Mouse (Mus musculus) C2C12 (cell line): ENCODE measurements at regions not wholly inside any gene's neighbourhood (a gene's known extent, or its start where the extent isn't known, plus 50 kb on each side); places are given as distances from the start of the nearest gene placed in this dataset.

Experiments used
- H3K27me3 ChIP-seq: one replicate; pipeline ENCODE4 v1.6.1; 2011; ENCODE audit not compliant: control insufficient read depth, insufficient read depth, insufficient read length
- H3K36me3 ChIP-seq: one replicate; pipeline ENCODE4 v1.6.1; 2011; ENCODE audit not compliant: control insufficient read depth, insufficient read depth
- H3K4me3 ChIP-seq: one replicate; pipeline ENCODE4 v1.5.1; 2011; ENCODE audit warnings: mild to moderate bottlenecking, control low read depth; ENCODE audit not compliant: poor library complexity, insufficient read depth, severe bottlenecking
- H3K79me2 ChIP-seq: one replicate; pipeline ENCODE4 v1.6.1; 2011; ENCODE audit not compliant: control insufficient read depth, insufficient read depth
- H3K79me3 ChIP-seq: one replicate; pipeline ENCODE4 v1.6.1; 2011; ENCODE audit warnings: low read depth, control low read depth
- H3ac ChIP-seq: one replicate; pipeline ENCODE3; 2011; ENCODE audit warnings: low read depth; ENCODE audit not compliant: control insufficient read depth, insufficient read length
- CEBPB ChIP-seq: IDR thresholded peaks from one replicate; pipeline ENCODE4 v1.6.1; 2011; ENCODE audit warnings: low read depth, mild to moderate bottlenecking, control low read depth, moderate library complexity
- CTCF ChIP-seq: IDR thresholded peaks from one replicate; pipeline ENCODE4 v1.5.1; 2011; ENCODE audit not compliant: control insufficient read depth, insufficient read depth, insufficient read length
- FOSL1 ChIP-seq: IDR thresholded peaks from one replicate; pipeline ENCODE4 v1.8.0; 2011; ENCODE audit warnings: mild to moderate bottlenecking, low read length; ENCODE audit not compliant: poor library complexity, insufficient read depth, severe bottlenecking
- MAX ChIP-seq: IDR thresholded peaks from one replicate; pipeline ENCODE4 v1.6.1; 2011; ENCODE audit warnings: mild to moderate bottlenecking, control low read depth
- MYOD1 ChIP-seq: IDR thresholded peaks from one replicate; pipeline ENCODE4 v1.6.1; 2011; ENCODE audit warnings: low read depth; ENCODE audit not compliant: control insufficient read depth, insufficient read length
- MYOG ChIP-seq: IDR thresholded peaks from one replicate; pipeline ENCODE4 v1.6.1; 2011; ENCODE audit not compliant: control insufficient read depth, insufficient read length; ENCODE audit errors: extremely low read depth
- USF1 ChIP-seq: IDR thresholded peaks from one replicate; pipeline ENCODE4 v1.6.1; 2011; ENCODE audit warnings: low read depth, mild to moderate bottlenecking, control low read depth, moderate library complexity

GRCm38 (mm10) chr2:45681251-45681650 is 564.1 kb upstream of the Zeb2 start:
- Histone ChIP-seq H3K36me3 (no peaks in the 10 kb centered on the region), H3ac (no peak overlapping the region), H3K27me3 (no peaks in the 10 kb centered on the region), H3K4me3 (no peak overlapping the region), H3K79me3 (no peaks in the 10 kb centered on the region), H3K79me2 (no peaks in the 10 kb centered on the region)
- TF ChIP-seq MAX = no peak
- no peak for TF ChIP-seq USF1
- no peak for TF ChIP-seq MYOD1
- TF ChIP-seq CEBPB = no peak
- TF ChIP-seq FOSL1 = no peak
- TF ChIP-seq CTCF = no peak
- no peak for TF ChIP-seq MYOG

DNA sequence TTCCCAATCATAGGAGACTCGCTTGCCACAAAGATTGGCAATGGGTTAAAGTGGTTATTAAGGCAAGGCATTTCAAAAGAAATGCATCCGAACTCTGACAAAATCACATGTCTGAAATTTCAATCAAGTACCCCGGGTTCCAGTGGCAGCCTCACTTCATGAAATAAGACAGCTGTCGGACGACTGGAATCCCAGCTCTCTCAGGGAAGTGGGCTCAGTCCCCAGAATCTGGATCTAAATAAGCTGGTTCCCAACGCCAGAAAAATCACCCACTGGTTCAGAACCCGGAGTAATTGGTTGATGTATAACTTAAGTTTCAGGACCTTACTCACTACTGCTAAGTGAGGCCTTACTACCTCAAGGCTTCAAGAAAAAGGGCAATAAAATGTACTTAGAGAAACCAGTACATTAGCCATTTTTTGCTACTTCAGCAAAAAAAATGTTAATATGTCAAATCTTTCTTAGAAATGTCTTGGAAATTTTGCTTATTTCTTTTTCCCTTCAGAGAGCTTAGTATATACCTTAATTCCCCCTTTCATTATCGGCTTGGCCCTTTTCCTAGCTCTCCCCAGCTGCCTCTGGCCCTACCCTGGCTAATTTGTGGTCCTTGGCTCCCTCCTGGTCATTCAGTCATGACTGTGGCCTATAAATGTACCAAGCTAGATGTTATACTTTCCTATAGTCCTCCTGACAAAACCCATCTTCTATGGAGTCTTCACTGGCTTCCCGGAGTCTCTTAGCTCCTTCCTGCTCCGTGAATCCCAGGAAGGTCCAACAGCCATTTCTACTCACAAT is 562.1 kb upstream of the Zeb2 start:
- H3K79me2 ChIP-seq = no peaks in the 10 kb centered on the region
- H3ac ChIP-seq = no peak overlapping the region
- no peak overlapping the region for H3K4me3 ChIP-seq
- TF ChIP-seq MYOD1 = no peak
- H3K36me3 ChIP-seq = no peaks in the 10 kb centered on the region
- no peaks in the 10 kb centered on the region for H3K79me3 ChIP-seq
- H3K27me3 ChIP-seq = no peaks in the 10 kb centered on the region

GRCm38 (mm10) chr2:45678685-45679084 is 561.5 kb upstream of the Zeb2 start:
- Histone ChIP-seq H3K4me3 (no peak overlapping the region), H3K79me3 (no peaks in the 10 kb centered on the region), H3K36me3 (no peaks in the 10 kb centered on the region), H3ac (no peak overlapping the region), H3K27me3 (no peaks in the 10 kb centered on the region), H3K79me2 (no peaks in the 10 kb centered on the region)
- no peak for TF ChIP-seq MAX

GRCm38 (mm10) chr2:45675776-45676175 is 558.6 kb upstream of the Zeb2 start:
- H3K36me3 ChIP-seq = no peaks in the 10 kb centered on the region
- TF ChIP-seq CTCF (no peak), FOSL1 (no peak), MYOD1 (no peak)
- no peaks in the 10 kb centered on the region for H3K79me3 ChIP-seq
- H3K4me3 ChIP-seq = no peak overlapping the region
- H3ac ChIP-seq = no peak overlapping the region
- no peaks in the 10 kb centered on the region for H3K79me2 ChIP-seq
- H3K27me3 ChIP-seq = no peaks in the 10 kb centered on the region

DNA sequence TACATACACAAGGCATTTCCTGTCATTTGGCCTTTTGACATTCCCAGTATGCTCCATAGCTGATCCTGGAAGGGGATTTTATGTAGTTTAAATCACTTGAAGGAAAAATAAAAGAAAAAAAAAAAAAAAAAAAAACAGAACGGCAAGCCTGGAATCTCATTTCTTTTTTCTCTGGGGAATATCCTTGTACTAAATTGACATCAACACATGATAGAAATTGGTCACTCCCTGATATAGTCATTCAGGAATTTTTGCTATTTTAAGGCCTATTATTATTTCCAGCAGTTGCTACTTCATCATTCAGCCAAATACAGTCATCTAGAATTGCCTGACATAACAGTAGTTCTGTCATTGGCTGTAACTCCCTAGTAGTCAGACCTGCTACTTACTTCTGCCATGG is 538.8 kb upstream of the Zeb2 start:
- TF ChIP-seq MYOD1 (no peak), FOSL1 (no peak), CEBPB (no peak), MAX (no peak), MYOG (no peak), USF1 (no peak), CTCF (no peak)
- no peaks in the 10 kb centered on the region for H3K27me3 ChIP-seq
- H3K36me3 ChIP-seq = no peaks in the 10 kb centered on the region
- H3K4me3 ChIP-seq = no peak overlapping the region
- H3K79me2 ChIP-seq = no peaks in the 10 kb centered on the region
- H3ac ChIP-seq = no peak overlapping the region
- no peaks in the 10 kb centered on the region for H3K79me3 ChIP-seq

- Histone ChIP-seq H3K79me2 (no peaks in the 10 kb centered on the region), H3ac (no peak overlapping the region), H3K4me3 (no peak overlapping the region), H3K27me3 (no peaks in the 10 kb centered on the region), H3K79me3 (no peaks in the 10 kb centered on the region), H3K36me3 (no peaks in the 10 kb centered on the region)
- TF ChIP-seq CEBPB (no peak), FOSL1 (no peak), CTCF (no peak), MYOG (no peak), USF1 (no peak), MAX (no peak)
These were observed 537.5 kb upstream of the Zeb2 start for GRCm38 (mm10) chr2:45654693-45655092.
